Mouse (Mus musculus) forebrain, embryonic 15.5 days (tissue): ENCODE measurements around the gene Psapl1. TPM values are rescaled to one million over a fixed set of nuclear protein-coding genes. Genes with fewer than 3 reads are reported as not detected.

Source experiments
- ATAC-seq: fragments of 200-750 bp; cut with Nextera tagmentation; replicated peaks from 2 replicates; pipeline ENCODE4 v1.8.0; 2017; ENCODE audit warnings: mild to moderate bottlenecking, moderate TSS enrichment, moderate library complexity
- H3K27ac ChIP-seq: fragments of 300-500 bp; sonication (generic); replicated peaks from 2 replicates; pipeline ENCODE4 v1.5.1; 2015; ENCODE audit warnings: mild to moderate bottlenecking, inconsistent platforms
- H3K27me3 ChIP-seq: fragments of 300-500 bp; sonication (generic); 2 replicates; pipeline ENCODE4 v1.6.1; 2015; ENCODE audit warnings: inconsistent platforms
- H3K36me3 ChIP-seq: fragments of 300-500 bp; sonication (generic); 2 replicates; pipeline ENCODE4 v1.6.1; 2015; ENCODE audit warnings: mild to moderate bottlenecking, inconsistent platforms
- H3K4me1 ChIP-seq: fragments of 300-500 bp; sonication (generic); 2 replicates; pipeline ENCODE4 v1.6.1; 2015; ENCODE audit warnings: inconsistent platforms
- H3K4me2 ChIP-seq: fragments of 300-500 bp; sonication (generic); replicated peaks from 2 replicates; pipeline ENCODE4 v1.6.1; 2015; ENCODE audit warnings: mild to moderate bottlenecking, inconsistent platforms
- H3K4me3 ChIP-seq: fragments of 300-500 bp; sonication (generic); 2 replicates; pipeline ENCODE4 v1.5.1; 2015; ENCODE audit warnings: mild to moderate bottlenecking, inconsistent platforms
- H3K9ac ChIP-seq: fragments of 300-500 bp; sonication (generic); replicated peaks from 2 replicates; pipeline ENCODE4 v1.6.1; 2015; ENCODE audit warnings: mild to moderate bottlenecking, inconsistent platforms
- H3K9me3 ChIP-seq: fragments of 300-500 bp; sonication (generic); 2 replicates; pipeline ENCODE4 v1.6.1; 2016; ENCODE audit warnings: inconsistent platforms
- WGBS: fragments of 180-500 bp; shearing (Covaris S2); methylation state at CpG from one replicate; pipeline ENCODE4 v1.1.7; 2015; ENCODE audit warnings: mixed read lengths; 5-methylcytosine and 5-hydroxymethylcytosine counted together
- polyA plus RNA-seq: library from polyadenylated mRNA; unstranded; fragments of >200 nt; fragmentation: Nextera tagmentation; extraction: Ambion mirVana; gene quantifications from 2 replicates; pipeline ENCODE4 v1.2.1, GENCODE M21; 2015

Gene Psapl1
- polyA plus RNA-seq, 1 experiment from 2014 or later, result 0.06 TPM

GRCm38 (mm10) chr5:36182326-36182725, 21.5 kb upstream of the Psapl1 start:
- no peaks in the 10 kb centered on the region for H3K27me3 ChIP-seq
- no peak overlapping the region for H3K4me3 ChIP-seq
- H3K36me3 ChIP-seq, result no peaks in the 10 kb centered on the region
- no peak for ATAC-seq
- WGBS, result 80% methylated on average over 7 of the region's 7 CpGs
- H3K27ac ChIP-seq, result no peak overlapping the region
- H3K4me1 ChIP-seq, result no peaks in the 10 kb centered on the region
- H3K9me3 ChIP-seq, result no peaks in the 10 kb centered on the region
- no peak overlapping the region for H3K4me2 ChIP-seq
- H3K9ac ChIP-seq, result no peak overlapping the region

- Histone ChIP-seq H3K9me3 (no peaks in the 10 kb centered on the region), H3K4me2 (no peak overlapping the region), H3K4me1 (no peaks in the 10 kb centered on the region), H3K9ac (no peak overlapping the region), H3K27me3 (no peaks in the 10 kb centered on the region), H3K27ac (no peak overlapping the region), H3K36me3 (no peaks in the 10 kb centered on the region), H3K4me3 (no peak overlapping the region)
- WGBS, result 66% methylated on average over 8 of the region's 8 CpGs
- ATAC-seq, result no peak
Measured at GRCm38 (mm10) chr5:36186294-36187053, 17.3 kb upstream of the Psapl1 start.

- WGBS, result 89% methylated on average over 4 of the region's 4 CpGs
- H3K9ac ChIP-seq, result no peak overlapping the region
- no peaks in the 10 kb centered on the region for H3K27me3 ChIP-seq
- H3K9me3 ChIP-seq, result no peaks in the 10 kb centered on the region
- no peak for ATAC-seq
- H3K4me1 ChIP-seq, result no peaks in the 10 kb centered on the region
- H3K36me3 ChIP-seq, result no peaks in the 10 kb centered on the region
- H3K4me2 ChIP-seq, result no peak overlapping the region
- no peak overlapping the region for H3K4me3 ChIP-seq
- no peak overlapping the region for H3K27ac ChIP-seq
Measured at GRCm38 (mm10) chr5:36188310-36188709, 15.5 kb upstream of the Psapl1 start.

- H3K27ac ChIP-seq, result no peak overlapping the region
- H3K4me2 ChIP-seq, result no peak overlapping the region
- no peaks in the 10 kb centered on the region for H3K27me3 ChIP-seq
- H3K9ac ChIP-seq, result no peak overlapping the region
- WGBS, result 92% methylated on average over 4 of the region's 4 CpGs
- no peaks in the 10 kb centered on the region for H3K36me3 ChIP-seq
- H3K9me3 ChIP-seq, result no peaks in the 10 kb centered on the region
- H3K4me1 ChIP-seq, result peaks cover 6% of the 10 kb centered on the region
- no peak overlapping the region for H3K4me3 ChIP-seq
- no peak for ATAC-seq
Measured at GRCm38 (mm10) chr5:36191285-36191684, 12.5 kb upstream of the Psapl1 start.

GRCm38 (mm10) chr5:36191876-36192275, 11.9 kb upstream of the Psapl1 start:
- Histone ChIP-seq H3K4me2 (no peak overlapping the region), H3K27me3 (no peaks in the 10 kb centered on the region), H3K27ac (no peak overlapping the region), H3K9ac (no peak overlapping the region), H3K9me3 (no peaks in the 10 kb centered on the region), H3K36me3 (no peaks in the 10 kb centered on the region), H3K4me1 (peaks cover 6% of the 10 kb centered on the region), H3K4me3 (no peak overlapping the region)
- no peak for ATAC-seq
- 89% methylated on average over 3 of the region's 3 CpGs for WGBS

GRCm38 (mm10) chr5:36192677-36193076, 11.1 kb upstream of the Psapl1 start:
- 74% methylated on average over 2 of the region's 2 CpGs for WGBS
- H3K36me3 ChIP-seq, result no peaks in the 10 kb centered on the region

GRCm38 (mm10) chr5:36194631-36195030, 9.2 kb upstream of the Psapl1 start:
- H3K27ac ChIP-seq, result no peak overlapping the region
- no peak for ATAC-seq
- WGBS, result 47% methylated on average over 4 of the region's 4 CpGs

More at GRCm38 (mm10) chr5:36192677-36193076, 11.1 kb upstream of the Psapl1 start:
- Histone ChIP-seq H3K9me3 (no peaks in the 10 kb centered on the region), H3K4me1 (peaks cover 6% of the 10 kb centered on the region), H3K27me3 (no peaks in the 10 kb centered on the region), H3K4me2 (no peak overlapping the region), H3K4me3 (no peak overlapping the region), H3K27ac (no peak overlapping the region), H3K9ac (no peak overlapping the region)
- ATAC-seq, result no peak

GRCm38 (mm10) chr5:36195436-36195835, 8.4 kb upstream of the Psapl1 start:
- H3K9ac ChIP-seq, result no peak overlapping the region
- no peaks in the 10 kb centered on the region for H3K9me3 ChIP-seq
- H3K27me3 ChIP-seq, result no peaks in the 10 kb centered on the region
- H3K36me3 ChIP-seq, result no peaks in the 10 kb centered on the region
- WGBS, result 85% methylated on average over 4 of the region's 4 CpGs
- no peak overlapping the region for H3K4me2 ChIP-seq
- no peak overlapping the region for H3K27ac ChIP-seq
- peaks cover 6% of the 10 kb centered on the region for H3K4me1 ChIP-seq
- ATAC-seq, result no peak
- H3K4me3 ChIP-seq, result no peak overlapping the region

More at GRCm38 (mm10) chr5:36194631-36195030, 9.2 kb upstream of the Psapl1 start:
- Histone ChIP-seq H3K4me3 (no peak overlapping the region), H3K36me3 (no peaks in the 10 kb centered on the region), H3K4me2 (no peak overlapping the region), H3K27me3 (no peaks in the 10 kb centered on the region), H3K9ac (no peak overlapping the region), H3K9me3 (no peaks in the 10 kb centered on the region), H3K4me1 (peaks cover 6% of the 10 kb centered on the region)

GRCm38 (mm10) chr5:36199519-36199918, 4.3 kb upstream of the Psapl1 start:
- no peak for ATAC-seq
- Histone ChIP-seq H3K9ac (no peak overlapping the region), H3K4me1 (peaks cover 3% of the 10 kb centered on the region), H3K27ac (no peak overlapping the region), H3K27me3 (no peaks in the 10 kb centered on the region), H3K9me3 (no peaks in the 10 kb centered on the region), H3K4me3 (no peak overlapping the region), H3K4me2 (no peak overlapping the region), H3K36me3 (no peaks in the 10 kb centered on the region)
- WGBS, result 92% methylated on average over 1 of the region's 1 CpGs

- H3K36me3 ChIP-seq, result no peaks in the 10 kb centered on the region
- no peaks in the 10 kb centered on the region for H3K4me1 ChIP-seq
- H3K27ac ChIP-seq, result no peak overlapping the region
- no peak overlapping the region for H3K4me2 ChIP-seq
- H3K27me3 ChIP-seq, result no peaks in the 10 kb centered on the region
- WGBS, result 90% methylated on average over 5 of the region's 5 CpGs
- no peak overlapping the region for H3K9ac ChIP-seq
- no peaks in the 10 kb centered on the region for H3K9me3 ChIP-seq
- ATAC-seq, result no peak
- no peak overlapping the region for H3K4me3 ChIP-seq
Measured at GRCm38 (mm10) chr5:36202781-36203180, 1.0 kb upstream of the Psapl1 start.

- no peaks in the 10 kb centered on the region for H3K9me3 ChIP-seq
- H3K36me3 ChIP-seq, result no peaks in the 10 kb centered on the region
- H3K9ac ChIP-seq, result no peak overlapping the region
- no peak overlapping the region for H3K27ac ChIP-seq
- no peak overlapping the region for H3K4me3 ChIP-seq
- no peaks in the 10 kb centered on the region for H3K27me3 ChIP-seq
- no peak overlapping the region for H3K4me2 ChIP-seq
- no peak for ATAC-seq
- WGBS, result 91% methylated on average over 5 of the region's 5 CpGs
- no peaks in the 10 kb centered on the region for H3K4me1 ChIP-seq
Measured at GRCm38 (mm10) chr5:36203421-36203820, 400 bp upstream of the Psapl1 start.

GRCm38 (mm10) chr5:36205397-36205796, 1.6 kb downstream of the Psapl1 start:
- H3K27me3 ChIP-seq, result no peaks in the 10 kb centered on the region
- no peak overlapping the region for H3K4me2 ChIP-seq
- H3K4me3 ChIP-seq, result no peak overlapping the region
- no peak overlapping the region for H3K27ac ChIP-seq
- WGBS, result 66% methylated on average over 11 of the region's 11 CpGs
- H3K4me1 ChIP-seq, result no peaks in the 10 kb centered on the region
- H3K36me3 ChIP-seq, result no peaks in the 10 kb centered on the region
- H3K9me3 ChIP-seq, result no peaks in the 10 kb centered on the region
- H3K9ac ChIP-seq, result no peak overlapping the region
- ATAC-seq, result no peak

GRCm38 (mm10) chr5:36208803-36209202, 5.0 kb downstream of the Psapl1 start:
- whole genome bisulfite sequencing, result 89% methylated on average over 3 of the region's 3 CpGs
- no peak for ATAC-seq

More at GRCm38 (mm10) chr5:36208803-36209202, 5.0 kb downstream of the Psapl1 start:
- Histone ChIP-seq H3K4me1 (no peaks in the 10 kb centered on the region), H3K4me2 (no peak overlapping the region), H3K4me3 (no peak overlapping the region), H3K27ac (no peak overlapping the region), H3K9me3 (no peaks in the 10 kb centered on the region), H3K36me3 (no peaks in the 10 kb centered on the region), H3K27me3 (no peaks in the 10 kb centered on the region), H3K9ac (no peak overlapping the region)
